ENCODE assay signal across 21 mouse cellular contexts in the genomic region with DNA sequence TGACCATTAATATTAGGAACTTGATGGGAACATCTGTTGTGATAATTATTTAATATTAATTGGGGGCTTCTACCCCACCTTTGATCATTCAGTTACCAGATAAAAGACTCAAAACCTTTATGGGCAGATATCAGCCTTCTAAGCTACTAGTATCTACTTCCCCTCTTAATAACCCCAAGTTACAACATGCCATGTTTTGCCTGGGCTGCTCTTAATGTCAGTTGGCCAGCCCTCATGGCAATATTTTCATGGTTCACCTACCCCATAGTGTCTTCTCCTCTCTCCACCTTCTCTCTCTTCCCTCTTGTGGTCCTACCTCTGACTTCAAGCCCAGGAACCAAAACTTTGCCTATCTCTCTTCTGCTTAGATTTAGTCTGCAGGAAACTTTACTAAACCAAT.
DNase-seq lines count a peak whose midpoint lies in the region; ATAC-seq and TF ChIP-seq lines count a peak whose summit lies in the region.
"Had no signal": no experiment of that assay in that cellular context is flagged by ENCODE, and none has a peak within 500 bp of the region (broad histone marks: within the 10 kb centered on the region; RNA-seq: fewer than 3 reads in every experiment).

No protein-coding gene starts in this region.

- no peak overlapping the region for H3K4me3 ChIP-seq in midbrain, embryonic 11.5 days (ENCODE audit: low read depth, low read length)
- H3K4me3 ChIP-seq in midbrain, postnatal 0 days (ENCODE audit: low read depth, low read length) = no peak overlapping the region
- H3K4me3 ChIP-seq in hindbrain, embryonic 13.5 days = no peak overlapping the region
- H3K4me3 ChIP-seq: embryonic facial prominence, embryonic 13.5 days; embryonic facial prominence, embryonic 15.5 days; erythroblast, embryonic 14.5 days; forebrain, embryonic 10.5 days; forebrain, embryonic 12.5 days had no signal

- ATAC-seq in midbrain, embryonic 11.5 days (ENCODE audit: low FRiP score) = no peak
- no peak for ATAC-seq in midbrain, postnatal 0 days (ENCODE audit: low FRiP score)
- ATAC-seq in megakaryocyte, adult 5-6 weeks (ENCODE audit: poor library complexity, severe bottlenecking) = peak; percentile 72
- ATAC-seq in hindbrain, embryonic 13.5 days (ENCODE audit: low FRiP score) = no peak
- ATAC-seq: forebrain, embryonic 14.5 days; forebrain, embryonic 16.5 days had no signal

- H3K9ac ChIP-seq in midbrain, embryonic 11.5 days (ENCODE audit: low read length) = no peak overlapping the region
- H3K9ac ChIP-seq in midbrain, postnatal 0 days (replicated peaks; ENCODE audit: low read length, poor library complexity, severe bottlenecking) = no peak overlapping the region
- H3K9ac ChIP-seq in hindbrain, embryonic 13.5 days = no peak overlapping the region
- H3K9ac ChIP-seq: embryonic facial prominence, embryonic 13.5 days; embryonic facial prominence, embryonic 15.5 days; forebrain, embryonic 12.5 days had no signal

- no peaks in the 10 kb centered on the region for H3K27me3 ChIP-seq in midbrain, embryonic 11.5 days (ENCODE audit: control insufficient read depth, insufficient read depth, low read length)
- H3K27me3 ChIP-seq in midbrain, postnatal 0 days (ENCODE audit: insufficient read depth, low read length) = no peaks in the 10 kb centered on the region
- no peaks in the 10 kb centered on the region for H3K27me3 ChIP-seq in hindbrain, embryonic 13.5 days
- H3K27me3 ChIP-seq: embryonic facial prominence, embryonic 13.5 days; embryonic facial prominence, embryonic 15.5 days; forebrain, embryonic 12.5 days had no signal

- peak; percentile 4 for DNase-seq in midbrain, embryonic 11.5 days (ENCODE audit: low spot score, missing footprints)
- no peak for DNase-seq in midbrain, postnatal 0 days (ENCODE audit: low spot score)
- no peak for DNase-seq in cerebellum, postnatal 25 days
- DNase-seq: adrenal gland, adult 2 months; adrenal gland, postnatal 14 days; adrenal gland, postnatal 36 days; cerebellum, adult 11-12 months; cerebellum, adult 2 months; cerebellum, adult 9-10 months; cerebellum, postnatal 10 days; cerebellum, postnatal 36 days; embryo, embryonic 11 days had no signal

- no peak overlapping the region for H3K4me2 ChIP-seq in midbrain, embryonic 11.5 days
- H3K4me2 ChIP-seq in midbrain, postnatal 0 days (ENCODE audit: low read depth, low read length, poor library complexity, severe bottlenecking) = no peak overlapping the region
- no peak overlapping the region for H3K4me2 ChIP-seq in hindbrain, embryonic 13.5 days
- H3K4me2 ChIP-seq: embryonic facial prominence, embryonic 13.5 days; embryonic facial prominence, embryonic 15.5 days; forebrain, embryonic 12.5 days had no signal

- H3K36me3 ChIP-seq in midbrain, embryonic 11.5 days (ENCODE audit: control insufficient read depth, insufficient read depth, low read length) = no peaks in the 10 kb centered on the region
- H3K36me3 ChIP-seq in midbrain, postnatal 0 days (ENCODE audit: insufficient read depth, low read length) = no peaks in the 10 kb centered on the region
- H3K36me3 ChIP-seq in hindbrain, embryonic 13.5 days = no peaks in the 10 kb centered on the region
- H3K36me3 ChIP-seq: embryonic facial prominence, embryonic 13.5 days; embryonic facial prominence, embryonic 15.5 days; forebrain, embryonic 10.5 days; forebrain, embryonic 12.5 days had no signal

- H3K9me3 ChIP-seq in midbrain, embryonic 11.5 days (ENCODE audit: control insufficient read depth, low read length) = no peaks in the 10 kb centered on the region
- no peaks in the 10 kb centered on the region for H3K9me3 ChIP-seq in midbrain, postnatal 0 days (ENCODE audit: low read length)
- H3K9me3 ChIP-seq in hindbrain, embryonic 13.5 days = no peaks in the 10 kb centered on the region
- H3K9me3 ChIP-seq: embryonic facial prominence, embryonic 13.5 days; embryonic facial prominence, embryonic 15.5 days; forebrain, embryonic 10.5 days; forebrain, embryonic 12.5 days had no signal

- TF ChIP-seq CTCF in midbrain, postnatal 0 days (IDR thresholded peaks at IDR 0.05) = no peak

- H3K27ac ChIP-seq in midbrain, embryonic 11.5 days (ENCODE audit: low read depth, low read length) = no peak overlapping the region
- no peak overlapping the region for H3K27ac ChIP-seq in midbrain, postnatal 0 days (ENCODE audit: low read depth, low read length)
- no peak overlapping the region for H3K27ac ChIP-seq in hindbrain, embryonic 13.5 days
- H3K27ac ChIP-seq: embryonic facial prominence, embryonic 13.5 days; embryonic facial prominence, embryonic 15.5 days; forebrain, embryonic 10.5 days; forebrain, embryonic 12.5 days had no signal

- H3K4me1 ChIP-seq in midbrain, embryonic 11.5 days (ENCODE audit: control insufficient read depth, insufficient read depth, low read length) = no peaks in the 10 kb centered on the region
- H3K4me1 ChIP-seq in midbrain, postnatal 0 days (ENCODE audit: insufficient read depth, low read length) = no peaks in the 10 kb centered on the region
- H3K4me1 ChIP-seq in hindbrain, embryonic 13.5 days (replicated peaks) = no peaks in the 10 kb centered on the region
- H3K4me1 ChIP-seq: embryonic facial prominence, embryonic 13.5 days; embryonic facial prominence, embryonic 15.5 days; forebrain, embryonic 12.5 days had no signal
